Mouse (Mus musculus) CH12.LX (cell line): ENCODE measurements around the gene Thrb.

Source experiments
- CHD1 ChIP-seq: IDR thresholded peaks from 2 replicates; pipeline ENCODE4 v1.6.1; 2012; ENCODE audit warnings: low read depth, low read length, improper control_type of control experiment, inconsistent platforms
- CTCF ChIP-seq, 2 experiments: IDR thresholded peaks in 1 of 2; conservative IDR thresholded peaks in 1 of 2; 2 replicates each; pipeline ENCODE4 v1.5.1; 2011 to 2012; ENCODE audit warnings: low read depth in 2 of 2, low read length in 2 of 2, improper control_type of control experiment in 1 of 2, inconsistent platforms in 1 of 2, mild to moderate bottlenecking in 1 of 2, moderate library complexity in 1 of 2
- EP300 ChIP-seq: IDR thresholded peaks from 2 replicates; pipeline ENCODE4 v1.6.1; 2011; ENCODE audit warnings: low read length, improper control_type of control experiment
- ETS1 ChIP-seq: conservative IDR thresholded peaks from 2 replicates; pipeline ENCODE4 v1.6.1; 2012; ENCODE audit warnings: low read depth, mild to moderate bottlenecking, inconsistent platforms, low read length, improper control_type of control experiment, moderate library complexity
- JUN ChIP-seq: IDR thresholded peaks from 2 replicates; pipeline ENCODE4 v1.6.1; 2011; ENCODE audit warnings: low read depth, mild to moderate bottlenecking, low read length, improper control_type of control experiment, moderate library complexity; ENCODE audit not compliant: insufficient read depth
- MXI1 ChIP-seq: IDR thresholded peaks from 2 replicates; pipeline ENCODE4 v1.6.1; 2011; ENCODE audit warnings: mild to moderate bottlenecking, low read depth, low read length, improper control_type of control experiment
- NRF1 ChIP-seq: IDR thresholded peaks from 2 replicates; pipeline ENCODE4 v1.6.1; 2014; ENCODE audit warnings: low read depth, mild to moderate bottlenecking, inconsistent platforms, low read length, improper control_type of control experiment, moderate library complexity
- SMC3 ChIP-seq: IDR thresholded peaks from 2 replicates; pipeline ENCODE4 v1.6.1; 2011; ENCODE audit warnings: low read depth, low read length, improper control_type of control experiment
- TCF12 ChIP-seq: IDR thresholded peaks from 2 replicates; pipeline ENCODE4 v1.6.1; 2014; ENCODE audit warnings: low read depth, mild to moderate bottlenecking, inconsistent platforms, low read length, improper control_type of control experiment
- UBTF ChIP-seq: IDR thresholded peaks from 2 replicates; pipeline ENCODE4 v1.6.1; 2012; ENCODE audit warnings: low read depth, mild to moderate bottlenecking, inconsistent platforms, low read length, improper control_type of control experiment, moderate library complexity
- USF1 ChIP-seq: IDR thresholded peaks from 2 replicates; pipeline ENCODE4 v1.6.1; 2014; ENCODE audit warnings: low read depth, mild to moderate bottlenecking, inconsistent platforms, low read length, improper control_type of control experiment
- ZMIZ1 ChIP-seq: IDR thresholded peaks from 2 replicates; pipeline ENCODE4 v1.6.1; 2012; ENCODE audit warnings: low read depth, mild to moderate bottlenecking, inconsistent platforms, low read length, improper control_type of control experiment
- ZNF384 ChIP-seq: IDR thresholded peaks from 2 replicates; pipeline ENCODE4 v1.6.1; 2012; ENCODE audit warnings: low read depth, low read length, improper control_type of control experiment, inconsistent platforms

DNA sequence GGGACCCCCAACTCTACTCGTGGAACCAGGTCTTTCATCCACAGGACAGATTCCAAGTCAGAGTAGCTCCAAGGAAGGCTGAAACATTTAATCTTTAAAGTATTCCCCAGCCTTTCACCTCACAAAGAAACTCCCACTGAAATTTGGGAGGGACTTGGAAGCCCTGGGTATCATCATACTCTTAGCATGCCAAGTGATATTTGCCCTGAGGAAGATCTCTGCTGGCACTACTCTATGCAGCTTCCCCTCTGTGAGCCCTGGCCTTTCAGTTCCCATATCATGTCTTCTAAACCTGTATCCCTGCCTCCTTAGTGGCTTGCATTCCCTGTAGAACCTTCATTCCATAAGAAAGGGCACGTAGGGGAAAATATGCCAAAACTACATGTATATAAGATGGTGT is 68.8 kb downstream of the Thrb start:
- no peak for TF ChIP-seq SMC3
- no peak for TF ChIP-seq CTCF (conservative IDR thresholded peaks at IDR 0.05 in 1 of 2, IDR thresholded peaks at IDR 0.05 in 1 of 2; ENCODE audit: low read depth in 2 of 2, low read length in 2 of 2)
- TF ChIP-seq USF1: no peak
- no peak for TF ChIP-seq UBTF
- TF ChIP-seq ZNF384: no peak
- no peak for TF ChIP-seq TCF12
- TF ChIP-seq EP300: no peak
- no peak for TF ChIP-seq JUN
- no peak for TF ChIP-seq NRF1
- TF ChIP-seq CHD1: no peak
- TF ChIP-seq ETS1: no peak
- no peak for TF ChIP-seq MXI1
- no peak for TF ChIP-seq ZMIZ1
